Mouse (Mus musculus) C2C12 (cell line): ENCODE measurements at regions not wholly inside any gene's neighbourhood (a gene's known extent, or its start where the extent isn't known, plus 50 kb on each side); places are given as distances from the start of the nearest gene placed in this dataset.

Experiments used
- CEBPB ChIP-seq: IDR thresholded peaks from one replicate; pipeline ENCODE4 v1.6.1; 2011; ENCODE audit warnings: low read depth, mild to moderate bottlenecking, control low read depth, moderate library complexity
- CTCF ChIP-seq: IDR thresholded peaks from one replicate; pipeline ENCODE4 v1.5.1; 2011; ENCODE audit not compliant: control insufficient read depth, insufficient read depth, insufficient read length
- MAX ChIP-seq: IDR thresholded peaks from one replicate; pipeline ENCODE4 v1.6.1; 2011; ENCODE audit warnings: mild to moderate bottlenecking, control low read depth
- USF1 ChIP-seq: IDR thresholded peaks from one replicate; pipeline ENCODE4 v1.6.1; 2011; ENCODE audit warnings: low read depth, mild to moderate bottlenecking, control low read depth, moderate library complexity

- no peak for TF ChIP-seq CTCF
- no peak for TF ChIP-seq USF1
- no peak for TF ChIP-seq MAX
- TF ChIP-seq CEBPB: no peak
These were observed 126.3 kb upstream of the Irs2 start for GRCm38 (mm10) chr8:11134562-11134961.
